Mouse (Mus musculus): Measurements from ENCODE around the gene Odc1. TPM values are rescaled to one million over a fixed set of nuclear protein-coding genes. Genes with fewer than 3 reads are reported as not detected.

Odc1 gene
- total and polyA plus RNA-seq, 3 experiments, result 1,839 to 2,567 (median 2,455) TPM

DNA sequence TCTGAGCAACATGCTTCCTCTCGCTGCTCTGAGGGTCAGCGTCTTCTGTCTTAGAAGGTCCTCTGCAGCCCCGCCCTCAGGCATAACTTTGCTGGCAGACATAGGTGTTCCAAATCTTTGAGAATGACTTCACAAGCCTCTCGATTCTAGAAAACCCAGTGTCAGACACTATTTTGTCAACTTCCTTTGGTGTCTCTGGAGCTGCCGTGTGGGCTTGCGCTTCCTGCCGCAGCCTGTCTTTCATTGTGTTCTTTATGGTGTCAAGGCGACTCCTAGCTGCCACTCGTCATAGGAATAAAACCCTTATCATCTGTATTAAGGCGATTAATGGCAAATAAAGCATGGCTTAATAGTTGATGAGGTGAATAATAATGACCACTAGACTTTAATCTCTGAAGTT lies 24.0 kb downstream of the Odc1 start:
- dilution Hi-C loops (cut with MboI; ENCODE audit: extremely low pct_ligation_motif_present, extremely low pct_unique_long_range_greater_than_20kb, low sequenced_read_pairs), result no loop called here
- no peaks in the 10 kb centered on the region for H3K9me3 ChIP-seq (replicated peaks; ENCODE audit: low read length)
- H3K79me2 ChIP-seq (replicated peaks; ENCODE audit: control insufficient read depth, extremely low read depth, insufficient read depth, poor library complexity, severe bottlenecking), result no peaks in the 10 kb centered on the region
- in situ Hi-C loops (cut with MboI; ENCODE audit: low pct_ligation_motif_present, low pct_unique_long_range_greater_than_20kb, low sequenced_read_pairs), result no loop called here
- H3K27ac ChIP-seq (ENCODE audit: insufficient read depth, low read depth), result no peak overlapping the region
- peaks cover 0 to 14% of the 10 kb centered on the region in 2 experiments; a peak in 2 of 4 replicates for H3K4me1 ChIP-seq (ENCODE audit: control insufficient read depth in 1 of 2, insufficient read depth in 2 of 2)
- H3K9ac ChIP-seq (ENCODE audit: insufficient read depth, low read depth), result no peak overlapping the region
- no peaks in the 10 kb centered on the region for H3K27me3 ChIP-seq (replicated peaks)
- TF ChIP-seq ZKSCAN1 (IDR thresholded peaks at IDR 0.05; ENCODE audit: borderline replicate concordance, low read depth, low read length), result no peak
- no peak for TF ChIP-seq IRF4 (IDR thresholded peaks at IDR 0.05; ENCODE audit: low read depth, low read length)
- TF ChIP-seq JUND (conservative IDR thresholded peaks at IDR 0.05; ENCODE audit: low read depth, low read length), result no peak
- no peak for TF ChIP-seq ETS1 (conservative IDR thresholded peaks at IDR 0.05; ENCODE audit: low read depth, low read length)
- no peak for TF ChIP-seq ZC3H11A (IDR thresholded peaks at IDR 0.05; ENCODE audit: low read depth, low read length)
- no peak for TF ChIP-seq MYC (IDR thresholded peaks at IDR 0.05; ENCODE audit: low read depth, low read length)
- no peak for TF ChIP-seq MAZ (IDR thresholded peaks at IDR 0.05; ENCODE audit: low read depth, low read length)
- no peak for TF ChIP-seq CTCF (conservative IDR thresholded peaks at IDR 0.05 in 1 of 2, IDR thresholded peaks at IDR 0.05 in 1 of 2; ENCODE audit: low read depth in 2 of 2, low read length in 2 of 2)
- TF ChIP-seq TCF12 (IDR thresholded peaks at IDR 0.05; ENCODE audit: low read depth, low read length), result no peak
- TF ChIP-seq RCOR1 (conservative IDR thresholded peaks at IDR 0.05; ENCODE audit: low read depth, low read length), result no peak
- TF ChIP-seq KAT2A (IDR thresholded peaks at IDR 0.05; ENCODE audit: insufficient replicate concordance, low read length), result no peak
- TF ChIP-seq RAD21 (IDR thresholded peaks at IDR 0.05; ENCODE audit: low read depth, low read length), result no peak
- TF ChIP-seq HCFC1 (IDR thresholded peaks at IDR 0.05; ENCODE audit: low read depth, low read length), result no peak
- no peak for TF ChIP-seq NRF1 (IDR thresholded peaks at IDR 0.05; ENCODE audit: low read depth, low read length)
- TF ChIP-seq TBP (conservative IDR thresholded peaks at IDR 0.05; ENCODE audit: low read depth, low read length), result no peak
- no peak overlapping the region for H3K4me2 ChIP-seq (ENCODE audit: insufficient read depth, low read depth, poor library complexity, severe bottlenecking)
- H3K4me3 ChIP-seq (replicated peaks in 1 of 3; ENCODE audit: low read depth in 2 of 3, low read length in 2 of 3, poor library complexity in 1 of 3), result no peak overlapping the region
- no peak for DNase-seq (ENCODE audit: extremely low read depth)
- peaks cover 4 to 21% of the 10 kb centered on the region in 2 experiments for H3K36me3 ChIP-seq (replicated peaks in 1 of 2; ENCODE audit: control insufficient read depth in 1 of 2, insufficient read depth in 1 of 2, low read length in 1 of 2)

DNA sequence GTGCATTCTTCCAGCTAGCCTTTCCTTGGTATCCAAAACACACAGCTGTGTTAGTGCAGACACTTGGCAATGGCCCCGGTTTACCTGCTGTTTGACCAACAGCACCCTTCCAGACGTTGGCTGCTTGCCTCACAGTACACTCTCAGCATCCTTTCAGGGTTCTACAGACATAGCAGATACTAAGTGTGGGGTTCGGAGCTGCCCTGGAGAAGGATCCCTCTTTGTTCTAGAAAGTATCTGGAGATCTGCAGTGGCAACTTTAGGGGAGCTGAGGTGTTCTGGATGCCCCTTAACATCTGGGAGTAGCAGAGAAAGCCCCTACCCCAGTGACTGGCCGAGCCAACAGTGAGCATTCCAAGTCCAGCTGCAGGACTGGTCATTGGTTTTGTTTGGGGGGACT lies 30.0 kb downstream of the Odc1 start:
- Histone ChIP-seq H3K79me2 (replicated peaks; ENCODE audit: control insufficient read depth, extremely low read depth, insufficient read depth, poor library complexity, severe bottlenecking) (no peaks in the 10 kb centered on the region), H3K27ac (ENCODE audit: insufficient read depth, low read depth) (no peak overlapping the region), H3K4me1 (ENCODE audit: control insufficient read depth in 1 of 2, insufficient read depth in 2 of 2) (peaks cover 6 to 42% of the 10 kb centered on the region in 2 experiments), H3K9ac (ENCODE audit: insufficient read depth, low read depth) (no peak overlapping the region), H3K4me3 (replicated peaks in 1 of 3; ENCODE audit: low read depth in 2 of 3, low read length in 2 of 3, poor library complexity in 1 of 3) (no peak overlapping the region), H3K27me3 (replicated peaks) (no peaks in the 10 kb centered on the region), H3K36me3 (replicated peaks in 1 of 2; ENCODE audit: control insufficient read depth in 1 of 2, insufficient read depth in 1 of 2, low read length in 1 of 2) (peaks cover 4 to 47% of the 10 kb centered on the region in 2 experiments), H3K9me3 (replicated peaks; ENCODE audit: low read length) (no peaks in the 10 kb centered on the region), H3K4me2 (ENCODE audit: insufficient read depth, low read depth, poor library complexity, severe bottlenecking) (no peak overlapping the region)
- DNase-seq (ENCODE audit: extremely low read depth), result no peak
- in situ Hi-C loops (cut with MboI; ENCODE audit: low pct_ligation_motif_present, low pct_unique_long_range_greater_than_20kb, low sequenced_read_pairs), result no loop called here
- no peak for TF ChIP-seq RAD21 (IDR thresholded peaks at IDR 0.05; ENCODE audit: low read depth, low read length)
- TF ChIP-seq MYC (IDR thresholded peaks at IDR 0.05; ENCODE audit: low read depth, low read length), result no peak
- no peak for TF ChIP-seq MXI1 (IDR thresholded peaks at IDR 0.05; ENCODE audit: low read depth, low read length)
- TF ChIP-seq CHD2 (IDR thresholded peaks at IDR 0.05; ENCODE audit: low read length), result no peak
- TF ChIP-seq NELFE (IDR thresholded peaks at IDR 0.05; ENCODE audit: low read depth, low read length), result no peak
- TF ChIP-seq TCF12 (IDR thresholded peaks at IDR 0.05; ENCODE audit: low read depth, low read length), result no peak
- no peak for TF ChIP-seq MAX (IDR thresholded peaks at IDR 0.05; ENCODE audit: low read length)
- TF ChIP-seq USF2 (conservative IDR thresholded peaks at IDR 0.05; ENCODE audit: low read depth, low read length), result no peak
- TF ChIP-seq USF1 (IDR thresholded peaks at IDR 0.05; ENCODE audit: low read depth, low read length), result no peak
- TF ChIP-seq EP300 (IDR thresholded peaks at IDR 0.05; ENCODE audit: low read length), result no peak
- TF ChIP-seq GABPA (IDR thresholded peaks at IDR 0.05; ENCODE audit: insufficient replicate concordance, low read depth, low read length), result no peak
- TF ChIP-seq ELF1 (IDR thresholded peaks at IDR 0.05; ENCODE audit: low read depth, low read length), result no peak
- no peak for TF ChIP-seq E2F4 (IDR thresholded peaks at IDR 0.05; ENCODE audit: insufficient replicate concordance, low read depth, low read length)
- no peak for TF ChIP-seq KAT2A (IDR thresholded peaks at IDR 0.05; ENCODE audit: insufficient replicate concordance, low read length)
- no peak for TF ChIP-seq IRF4 (IDR thresholded peaks at IDR 0.05; ENCODE audit: low read depth, low read length)
- no peak for TF ChIP-seq CHD1 (IDR thresholded peaks at IDR 0.05; ENCODE audit: low read depth, low read length)
- TF ChIP-seq NRF1 (IDR thresholded peaks at IDR 0.05; ENCODE audit: low read depth, low read length), result no peak
- no peak for TF ChIP-seq HCFC1 (IDR thresholded peaks at IDR 0.05; ENCODE audit: low read depth, low read length)
- TF ChIP-seq SIN3A (IDR thresholded peaks at IDR 0.05; ENCODE audit: low read length), result no peak
- TF ChIP-seq RCOR1 (conservative IDR thresholded peaks at IDR 0.05; ENCODE audit: low read depth, low read length), result no peak
- dilution Hi-C loops (cut with MboI; ENCODE audit: extremely low pct_ligation_motif_present, extremely low pct_unique_long_range_greater_than_20kb, low sequenced_read_pairs), result no loop called here
